Mouse (Mus musculus): Measurements from ENCODE around the gene Gm45213. TPM values are rescaled to one million over a fixed set of nuclear protein-coding genes. Genes with fewer than 3 reads are reported as not detected.
A peak's percentile ranks its signal among the peaks of the same experiment; 100 is the strongest.

The Gm45213 gene
- polyA plus RNA-seq, 1 experiment, result not detected

DNA sequence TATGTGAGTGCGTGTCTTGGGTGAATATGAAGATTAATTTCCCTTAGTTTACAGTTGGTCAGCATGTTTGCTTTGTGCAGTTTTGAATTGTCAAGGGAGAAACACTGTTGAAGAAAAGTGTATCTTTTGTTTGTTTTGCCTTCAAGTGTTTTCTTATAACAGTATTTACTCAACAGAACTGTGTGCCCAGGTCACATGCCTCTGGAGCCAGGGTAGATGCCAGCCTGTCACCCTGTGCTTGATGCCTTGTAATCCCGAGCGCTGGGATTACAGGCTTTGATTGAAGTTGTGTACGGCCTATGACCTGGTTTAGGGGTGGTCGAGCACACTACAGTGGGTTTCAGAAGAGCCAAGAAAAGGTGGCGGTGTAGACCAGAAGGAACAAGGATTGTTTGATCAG is 40.4 kb downstream of the Gm45213 start:
- H3K4me1 ChIP-seq (ENCODE audit: control insufficient read depth, insufficient read depth, low read length), result peaks cover 7% of the 10 kb centered on the region
- H3K27ac ChIP-seq (ENCODE audit: insufficient read depth, low read length), result no peak overlapping the region
- H3K4me3 ChIP-seq (ENCODE audit: insufficient read depth, low read length), result no peak overlapping the region
- TF ChIP-seq CTCF (IDR thresholded peaks at IDR 0.05; ENCODE audit: extremely low read depth, insufficient read depth, low read length), result no peak
- TF ChIP-seq POLR2A (IDR thresholded peaks at IDR 0.05; ENCODE audit: extremely low read depth, insufficient read depth, low read length), result no peak

GRCm38 (mm10) chr7:66084546-66084945 is 41.1 kb downstream of the Gm45213 start:
- no peak for TF ChIP-seq CTCF (IDR thresholded peaks at IDR 0.05; ENCODE audit: extremely low read depth, insufficient read depth, low read length)
- no peak for TF ChIP-seq POLR2A (IDR thresholded peaks at IDR 0.05; ENCODE audit: extremely low read depth, insufficient read depth, low read length)

GRCm38 (mm10) chr7:66087652-66088051 is 44.2 kb downstream of the Gm45213 start:
- TF ChIP-seq POLR2A (IDR thresholded peaks at IDR 0.05; ENCODE audit: extremely low read depth, insufficient read depth, low read length), result no peak
- TF ChIP-seq CTCF (IDR thresholded peaks at IDR 0.05; ENCODE audit: extremely low read depth, insufficient read depth, low read length), result no peak
- peak overlapping the region; percentile 64; the same call in 1 of the 2 replicates for H3K27ac ChIP-seq (ENCODE audit: insufficient read depth, low read length)
- peaks cover 7% of the 10 kb centered on the region for H3K4me1 ChIP-seq (ENCODE audit: control insufficient read depth, insufficient read depth, low read length)
- no peak overlapping the region for H3K4me3 ChIP-seq (ENCODE audit: insufficient read depth, low read length)

More at GRCm38 (mm10) chr7:66084546-66084945, 41.1 kb downstream of the Gm45213 start:
- peaks cover 7% of the 10 kb centered on the region for H3K4me1 ChIP-seq (ENCODE audit: control insufficient read depth, insufficient read depth, low read length)
- no peak overlapping the region for H3K27ac ChIP-seq (ENCODE audit: insufficient read depth, low read length)
- no peak overlapping the region for H3K4me3 ChIP-seq (ENCODE audit: insufficient read depth, low read length)

DNA sequence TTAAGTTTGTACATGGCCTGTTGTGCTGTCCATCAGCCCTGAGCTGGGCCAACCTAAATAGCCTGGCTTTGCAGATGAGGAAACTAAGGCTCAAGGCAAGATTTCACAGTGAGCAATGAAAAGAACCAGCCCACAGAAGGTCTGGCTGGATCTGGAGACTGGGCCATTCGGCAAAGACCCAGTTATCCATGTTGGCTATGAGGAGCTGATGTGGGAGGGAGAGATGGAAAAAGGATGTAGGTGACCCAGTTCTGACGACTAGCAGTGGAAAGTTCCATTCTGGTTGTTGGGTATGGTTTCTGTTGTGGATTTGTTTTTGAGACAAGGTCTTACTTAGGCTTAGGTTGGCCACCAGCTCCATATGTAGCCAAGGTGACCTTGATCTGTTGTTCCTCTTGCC is 44.7 kb downstream of the Gm45213 start:
- H3K4me3 ChIP-seq (ENCODE audit: insufficient read depth, low read length), result no peak overlapping the region
- H3K4me1 ChIP-seq (ENCODE audit: control insufficient read depth, insufficient read depth, low read length), result peaks cover 7% of the 10 kb centered on the region
- 0 out of 2 replicates have a peak overlapping the region, but pooled peaks have one; percentile 64 for H3K27ac ChIP-seq (ENCODE audit: insufficient read depth, low read length)
- no peak for TF ChIP-seq POLR2A (IDR thresholded peaks at IDR 0.05; ENCODE audit: extremely low read depth, insufficient read depth, low read length)

DNA sequence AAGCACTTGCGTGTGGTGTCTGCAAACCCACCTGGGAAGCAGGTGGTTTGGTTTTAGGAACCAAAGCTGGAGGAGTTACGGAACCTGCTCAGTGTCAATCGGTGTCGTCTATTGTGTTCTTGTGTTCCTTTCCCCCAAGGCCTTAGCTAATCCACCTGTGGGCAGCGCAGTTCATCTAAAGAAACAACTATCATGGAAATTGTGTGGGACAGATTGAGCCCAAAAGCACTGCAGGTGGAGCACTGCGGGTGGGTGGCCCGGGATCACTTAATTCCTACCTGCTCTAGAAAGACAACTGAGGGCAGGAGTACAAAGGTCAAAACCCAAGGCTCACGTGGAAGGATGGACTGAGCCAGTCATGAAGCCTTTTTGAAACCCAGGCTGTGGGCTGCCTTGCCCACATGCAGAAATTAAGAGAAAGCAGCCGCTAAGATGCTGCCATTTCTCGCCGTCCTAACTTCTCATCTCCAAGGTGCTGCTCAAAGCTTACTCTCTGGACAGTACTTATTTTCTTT is 47.3 kb downstream of the Gm45213 start:
- TF ChIP-seq CTCF (IDR thresholded peaks at IDR 0.05; ENCODE audit: extremely low read depth, insufficient read depth, low read length), result no peak
- no peak for TF ChIP-seq POLR2A (IDR thresholded peaks at IDR 0.05; ENCODE audit: extremely low read depth, insufficient read depth, low read length)
- H3K27ac ChIP-seq (ENCODE audit: insufficient read depth, low read length), result no peak overlapping the region
- peaks cover 7% of the 10 kb centered on the region for H3K4me1 ChIP-seq (ENCODE audit: control insufficient read depth, insufficient read depth, low read length)
- no peak overlapping the region for H3K4me3 ChIP-seq (ENCODE audit: insufficient read depth, low read length)

GRCm38 (mm10) chr7:66091553-66091952 is 48.2 kb downstream of the Gm45213 start:
- TF ChIP-seq CTCF (IDR thresholded peaks at IDR 0.05; ENCODE audit: extremely low read depth, insufficient read depth, low read length) (no peak), POLR2A (IDR thresholded peaks at IDR 0.05; ENCODE audit: extremely low read depth, insufficient read depth, low read length) (no peak)
- peaks cover 7% of the 10 kb centered on the region for H3K4me1 ChIP-seq (ENCODE audit: control insufficient read depth, insufficient read depth, low read length)
- no peak overlapping the region for H3K4me3 ChIP-seq (ENCODE audit: insufficient read depth, low read length)
- H3K27ac ChIP-seq (ENCODE audit: insufficient read depth, low read length), result no peak overlapping the region

DNA sequence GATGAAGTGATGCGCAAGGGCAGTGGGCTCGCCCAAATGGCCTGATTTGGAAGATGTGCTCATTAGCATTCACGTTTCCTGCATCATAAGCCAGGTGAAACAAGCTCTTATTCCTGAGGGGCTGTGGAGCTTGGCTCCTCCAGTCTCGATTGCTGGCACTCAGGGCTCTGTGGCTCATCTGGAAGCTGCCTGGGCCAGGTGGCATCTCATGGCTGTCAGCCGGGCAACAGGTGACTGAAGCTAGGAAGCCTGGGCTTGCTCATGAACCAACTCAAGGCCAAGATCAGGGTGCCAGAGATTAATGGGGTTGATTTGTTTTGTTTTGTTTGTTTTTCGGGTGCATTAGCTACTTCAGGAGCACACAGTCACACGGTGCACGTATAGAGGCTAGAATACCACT is 49.3 kb downstream of the Gm45213 start:
- Histone ChIP-seq H3K4me1 (ENCODE audit: control insufficient read depth, insufficient read depth, low read length) (peaks cover 3% of the 10 kb centered on the region), H3K27ac (ENCODE audit: insufficient read depth, low read length) (no peak overlapping the region), H3K4me3 (ENCODE audit: insufficient read depth, low read length) (no peak overlapping the region)
- TF ChIP-seq CTCF (IDR thresholded peaks at IDR 0.05; ENCODE audit: extremely low read depth, insufficient read depth, low read length), result no peak
- TF ChIP-seq POLR2A (IDR thresholded peaks at IDR 0.05; ENCODE audit: extremely low read depth, insufficient read depth, low read length), result no peak

DNA sequence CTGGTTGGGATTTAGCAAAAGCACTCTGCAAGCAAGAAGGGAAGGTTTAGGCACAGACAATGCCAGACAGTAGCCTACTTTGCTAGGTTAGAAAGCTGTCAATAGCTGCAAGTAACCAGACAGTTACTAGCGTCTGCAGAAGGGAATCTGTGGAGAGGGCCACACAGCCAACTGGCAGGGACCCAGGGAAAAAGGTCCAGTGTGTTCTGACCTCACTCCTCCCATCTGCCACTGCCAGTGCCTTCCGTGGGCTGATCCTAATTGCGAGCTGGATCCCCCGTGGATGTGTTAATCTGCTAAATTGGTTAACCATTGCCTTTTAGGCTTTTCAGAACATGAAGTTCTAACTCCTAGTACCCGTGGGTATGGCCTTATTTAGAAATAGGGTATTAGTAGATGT is 50.7 kb downstream of the Gm45213 start:
- Histone ChIP-seq H3K4me3 (ENCODE audit: insufficient read depth, low read length) (no peak overlapping the region), H3K27ac (ENCODE audit: insufficient read depth, low read length) (no peak overlapping the region)

DNA sequence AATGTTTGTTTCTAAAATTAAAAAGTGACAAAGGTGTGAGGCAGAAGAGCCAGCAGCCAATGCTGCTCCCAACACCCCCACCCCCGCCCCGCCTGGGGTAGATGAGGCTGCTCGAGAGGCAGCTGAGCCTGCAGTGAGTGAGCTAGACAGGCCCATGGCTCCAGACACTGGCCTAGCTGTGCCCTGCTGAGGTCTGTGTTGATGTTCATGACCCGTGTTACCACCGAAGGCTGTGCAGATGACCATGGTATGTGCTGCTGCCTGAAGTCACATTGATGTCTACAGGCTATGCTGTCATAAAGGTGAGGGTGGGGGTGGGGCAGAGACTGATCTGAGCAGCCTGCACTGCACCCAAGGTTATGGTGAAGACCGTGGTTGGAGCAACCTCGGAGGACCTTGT is 55.4 kb downstream of the Gm45213 start:
- Histone ChIP-seq H3K4me1 (ENCODE audit: control insufficient read depth, insufficient read depth, low read length) (no peaks in the 10 kb centered on the region; the same call in 1 of the 2 replicates), H3K4me3 (ENCODE audit: insufficient read depth, low read length) (no peak overlapping the region), H3K27ac (ENCODE audit: insufficient read depth, low read length) (no peak overlapping the region)
- TF ChIP-seq CTCF (IDR thresholded peaks at IDR 0.05; ENCODE audit: extremely low read depth, insufficient read depth, low read length), result no peak
- no peak for TF ChIP-seq POLR2A (IDR thresholded peaks at IDR 0.05; ENCODE audit: extremely low read depth, insufficient read depth, low read length)

More for the DNA sequence above, 50.7 kb downstream of the Gm45213 start:
- TF ChIP-seq POLR2A (IDR thresholded peaks at IDR 0.05; ENCODE audit: extremely low read depth, insufficient read depth, low read length) (no peak), CTCF (IDR thresholded peaks at IDR 0.05; ENCODE audit: extremely low read depth, insufficient read depth, low read length) (no peak)
- H3K4me1 ChIP-seq (ENCODE audit: control insufficient read depth, insufficient read depth, low read length), result no peaks in the 10 kb centered on the region; the same call in 1 of the 2 replicates

GRCm38 (mm10) chr7:66101866-66102265 is 58.5 kb downstream of the Gm45213 start:
- Histone ChIP-seq H3K4me3 (ENCODE audit: insufficient read depth, low read length) (no peak overlapping the region), H3K4me1 (ENCODE audit: control insufficient read depth, insufficient read depth, low read length) (no peaks in the 10 kb centered on the region), H3K27ac (ENCODE audit: insufficient read depth, low read length) (no peak overlapping the region)
- TF ChIP-seq POLR2A (IDR thresholded peaks at IDR 0.05; ENCODE audit: extremely low read depth, insufficient read depth, low read length) (no peak), CTCF (IDR thresholded peaks at IDR 0.05; ENCODE audit: extremely low read depth, insufficient read depth, low read length) (peak; percentile 52)
